Mouse (Mus musculus) E14TG2a.4 (cell line): Measurements from ENCODE around the gene Borcs8.

Experiments used
- CTCF ChIP-seq: conservative IDR thresholded peaks from 2 replicates; pipeline ENCODE4 v1.5.1; 2014; ENCODE audit warnings: low read length
- NANOG ChIP-seq: IDR thresholded peaks from 2 replicates; pipeline ENCODE4 v1.6.1; 2014; ENCODE audit warnings: borderline replicate concordance, low read length, mixed read lengths

GRCm38 (mm10) chr8:70120667-70121066 lies 18.6 kb upstream of the Borcs8 start, which contains the start of gene Ncan:
- no peak for TF ChIP-seq CTCF
- no peak for TF ChIP-seq NANOG
